Mouse (Mus musculus): ENCODE measurements at regions not wholly inside any gene's neighbourhood (a gene's known extent, or its start where the extent isn't known, plus 50 kb on each side); places are given as distances from the start of the nearest gene placed in this dataset.
A peak's percentile ranks its signal among the peaks of the same experiment; 100 is the strongest.

- no peak for DNase-seq (ENCODE audit: low spot score in 2 of 2)
Observed at GRCm38 (mm10) chr9:79414989-79415388, 303.6 kb downstream of the Col12a1 start.

GRCm38 (mm10) chr9:79430417-79430816 is 288.2 kb downstream of the Col12a1 start:
- no peak for DNase-seq (ENCODE audit: low spot score in 2 of 2)

GRCm38 (mm10) chr9:79437636-79438035 is 281.0 kb downstream of the Col12a1 start:
- DNase-seq (ENCODE audit: low spot score in 2 of 2), result no peak

DNA sequence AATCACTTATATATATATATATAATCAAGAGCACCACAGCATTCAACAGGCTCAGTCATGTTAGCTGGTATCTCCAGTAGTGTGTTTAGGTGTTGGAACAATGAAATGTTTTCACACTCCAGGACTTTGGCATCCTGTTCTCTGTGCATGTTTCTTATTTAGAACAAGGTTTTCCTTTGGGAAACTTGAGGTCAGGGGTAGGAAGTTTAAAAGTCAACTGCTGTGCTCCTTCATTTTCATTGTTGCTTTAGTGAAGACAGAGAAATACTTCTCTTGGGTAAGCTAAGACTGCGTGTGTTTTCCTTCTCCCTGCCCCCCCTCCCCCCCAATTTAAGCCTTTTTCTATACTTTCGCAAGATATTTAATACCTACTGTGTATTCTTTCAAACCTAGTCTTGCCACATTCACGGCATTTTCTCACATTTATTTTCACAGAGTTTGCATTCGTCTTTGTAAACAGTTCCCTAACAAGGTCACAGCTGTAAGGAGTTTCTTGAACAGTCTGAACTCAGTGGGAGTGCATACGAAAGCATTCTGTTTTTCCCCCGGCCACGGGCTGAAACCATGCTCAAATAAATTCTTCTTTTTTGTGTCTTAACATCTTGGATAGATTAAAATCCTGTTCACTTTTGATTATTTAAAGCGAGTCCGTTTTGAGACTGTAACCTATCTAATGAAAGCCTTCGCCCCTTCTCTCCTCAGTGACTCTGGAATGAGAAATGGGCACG is 279.2 kb downstream of the Col12a1 start:
- DNase-seq (ENCODE audit: low spot score in 2 of 2), result no peak

DNA sequence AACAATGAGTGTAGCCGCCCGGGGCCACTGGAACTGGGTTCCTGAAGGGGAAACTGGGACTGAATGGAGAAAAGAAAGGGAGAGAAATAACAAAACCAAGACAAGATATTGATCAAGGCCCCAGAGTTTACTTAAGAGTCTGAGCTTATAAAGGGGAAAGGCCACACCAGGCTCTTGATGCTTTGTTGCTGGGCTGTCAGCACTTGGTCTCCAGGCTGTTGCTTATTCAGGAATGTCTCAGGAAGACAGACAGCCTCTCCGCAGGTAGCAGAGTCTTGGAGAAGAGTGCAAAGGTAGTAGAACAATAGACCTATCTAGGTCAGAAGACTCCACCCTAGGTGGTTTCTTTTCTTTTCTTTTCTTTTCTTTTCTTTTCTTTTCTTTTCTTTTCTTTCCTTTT is 263.4 kb downstream of the Col12a1 start:
- no peak for DNase-seq (ENCODE audit: low spot score in 2 of 2)

DNA sequence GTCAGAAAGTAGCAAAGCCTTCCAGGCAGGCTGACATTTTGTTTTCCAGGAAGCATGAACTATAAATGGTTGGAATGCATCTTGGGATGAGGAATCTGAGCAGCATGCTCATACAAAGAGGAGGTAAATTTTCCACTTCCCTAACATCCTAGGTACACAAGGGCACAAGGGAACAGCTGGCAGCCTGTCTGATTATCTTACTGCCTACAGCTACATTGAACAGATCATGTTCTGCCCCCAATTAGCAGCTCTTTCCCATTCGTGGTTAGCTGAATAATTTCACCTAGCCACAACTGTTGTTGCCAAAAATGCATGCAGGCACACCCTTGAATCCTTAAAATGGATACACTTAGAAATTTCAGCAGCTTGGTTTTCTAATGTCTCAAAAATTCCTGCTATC is 239.5 kb downstream of the Col12a1 start:
- no peak for DNase-seq (ENCODE audit: low spot score in 2 of 2)

DNA sequence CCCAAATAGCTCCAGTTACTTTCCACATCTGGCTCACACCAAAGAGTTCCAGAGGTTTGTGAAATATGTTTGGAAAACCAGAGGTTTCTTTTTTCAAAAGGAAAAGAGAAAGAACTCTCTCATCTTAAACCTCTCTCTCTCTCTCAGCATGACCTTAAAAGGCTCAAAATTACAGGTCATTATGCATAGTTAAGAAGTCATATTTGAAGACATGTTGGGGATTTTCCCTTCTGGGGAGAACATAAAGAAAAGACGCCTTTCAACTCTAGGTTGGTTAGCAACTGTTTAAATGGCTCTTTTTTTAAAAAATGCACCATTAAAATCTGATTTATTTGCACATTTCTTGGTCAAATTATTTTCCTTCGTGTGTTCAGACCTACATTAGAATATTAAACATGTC is 218.4 kb downstream of the Col12a1 start:
- DNase-seq (ENCODE audit: low spot score in 2 of 2), result no peak

- DNase-seq (ENCODE audit: low spot score in 2 of 2), result no peak
Observed at GRCm38 (mm10) chr9:79502034-79502433, 216.6 kb downstream of the Col12a1 start.

DNA sequence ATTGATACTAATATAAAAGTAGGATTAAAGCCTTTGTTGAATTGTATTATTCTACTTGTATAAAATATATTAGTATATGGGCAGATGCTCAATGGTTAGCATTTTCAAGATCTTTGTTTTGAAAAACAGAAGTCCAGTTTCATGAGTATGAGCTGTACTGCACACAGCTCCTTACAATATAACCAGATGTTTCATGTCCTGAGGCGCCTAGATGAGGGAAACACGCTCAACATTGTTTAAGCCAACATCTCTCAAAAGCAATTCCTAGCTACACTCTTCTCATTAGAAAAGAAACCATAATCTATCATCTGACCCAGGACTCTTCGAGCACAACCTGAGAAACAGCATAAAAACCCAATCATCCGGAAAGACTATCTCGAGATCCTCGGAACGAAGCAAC is 202.2 kb downstream of the Col12a1 start:
- DNase-seq (ENCODE audit: low spot score in 2 of 2), result no peak

- no peak for DNase-seq (ENCODE audit: low spot score in 2 of 2)
Observed at GRCm38 (mm10) chr9:79517461-79517860, 201.2 kb downstream of the Col12a1 start.

GRCm38 (mm10) chr9:79518640-79519039 is 200.0 kb downstream of the Col12a1 start:
- DNase-seq (ENCODE audit: low spot score in 2 of 2), result no peak

- DNase-seq (ENCODE audit: low spot score in 2 of 2), result no peak
Observed at GRCm38 (mm10) chr9:79520498-79520897, 198.1 kb downstream of the Col12a1 start.

DNA sequence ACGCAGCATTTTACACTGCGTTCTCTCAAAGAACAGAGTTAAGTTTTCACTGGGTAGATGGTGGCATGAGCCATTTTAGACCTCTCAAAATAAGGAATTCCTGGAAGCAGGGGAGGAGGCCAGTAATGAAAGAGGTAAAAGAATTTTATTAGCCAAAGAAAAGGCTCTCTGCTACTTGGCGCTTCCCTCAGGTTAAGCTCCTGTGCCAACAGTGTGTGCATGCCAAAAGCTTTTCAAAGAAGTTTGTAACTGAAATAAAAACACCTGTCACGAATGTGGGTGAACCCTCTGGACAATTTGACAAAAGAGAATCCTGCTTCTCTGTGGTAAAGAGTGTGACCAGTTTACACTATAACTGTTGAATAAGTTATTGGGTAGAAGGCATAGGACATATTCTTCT is 195.6 kb downstream of the Col12a1 start:
- no peak for DNase-seq (ENCODE audit: low spot score in 2 of 2)

DNA sequence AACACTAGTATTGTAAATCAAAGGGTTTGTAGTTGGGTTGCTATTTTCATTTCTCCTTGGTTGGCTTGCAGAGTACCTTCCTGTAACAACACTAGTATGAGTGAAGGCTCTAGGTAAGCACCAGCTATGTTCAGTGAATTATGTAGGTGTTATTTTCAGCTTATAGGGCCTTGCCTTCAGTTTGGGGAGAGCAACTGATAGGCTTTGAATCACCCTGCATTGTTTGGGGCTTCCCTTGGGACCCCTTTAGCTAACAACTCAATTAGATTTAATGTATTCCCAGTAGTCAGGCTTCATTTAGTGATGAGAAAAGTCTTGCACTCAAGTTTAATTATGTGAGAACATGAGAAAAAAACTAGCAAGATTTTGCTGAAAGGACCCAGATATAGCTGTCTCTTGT is 193.6 kb downstream of the Col12a1 start:
- DNase-seq (ENCODE audit: low spot score in 2 of 2), result no peak

DNA sequence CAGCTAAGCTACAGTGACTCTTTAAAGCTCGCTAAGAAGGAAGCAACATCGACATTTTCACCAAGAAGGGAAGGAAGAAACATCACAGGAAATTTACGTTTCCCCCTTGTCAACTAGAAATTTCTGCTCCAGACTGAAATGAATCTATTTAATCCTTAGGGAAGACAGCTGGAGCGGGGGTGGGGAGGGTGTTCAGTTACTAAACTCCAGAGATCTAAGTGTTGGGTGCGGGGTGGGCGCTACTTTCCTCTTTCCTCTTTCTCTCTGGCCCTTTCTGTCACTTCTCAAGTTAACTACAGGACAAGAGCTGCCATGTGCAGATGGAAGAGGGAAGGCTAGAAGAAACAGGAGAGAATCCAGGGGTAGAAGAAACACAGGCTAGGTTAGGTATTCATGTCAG is 192.2 kb downstream of the Col12a1 start:
- DNase-seq (ENCODE audit: low spot score in 2 of 2), result peak; percentile 7 to 38

GRCm38 (mm10) chr9:79527331-79527730 is 191.3 kb downstream of the Col12a1 start:
- no peak for DNase-seq (ENCODE audit: low spot score in 2 of 2)
